Mouse (Mus musculus): ENCODE results near the gene Alx3. TPM values are rescaled to one million over a fixed set of nuclear protein-coding genes. Genes with fewer than 3 reads are reported as not detected.
A peak's percentile ranks its signal among the peaks of the same experiment; 100 is the strongest.
"Not testable (repeated sequence)": the region's sequence is repeated elsewhere in the genome, so short reads cannot be mapped to it uniquely, and the experiment has no call there.

Gene Alx3
- polyA plus RNA-seq, 1 experiment from 2014 or later: 6.7 TPM

- Histone ChIP-seq H3K27ac (replicated peaks) (peak within 1 kb of the TSS; percentile 99), H3K36me3 (peaks cover 34% of the 10 kb centered on the region), H3K4me3 (peak within 1 kb of the TSS; percentile 100), H3K27me3 (ENCODE audit: low read depth, poor library complexity, severe bottlenecking) (no peaks in the 10 kb centered on the region), H3K4me1 (peaks cover 27% of the 10 kb centered on the region), H3K9me3 (replicated peaks) (no peaks in the 10 kb centered on the region)
- DNase-seq (ENCODE audit: low spot score): peak; percentile 95
- under 1% methylated on average over 35 of the region's 35 CpGs for WGBS
These were observed 36.7 kb downstream of the Alx3 start, which contains the start of gene Strip1 for GRCm38 (mm10) chr3:107631523-107631958. TSS of gene Strip1 (minus strand) at chr3:107631694.

GRCm38 (mm10) chr3:107632786-107633185 lies 38.0 kb downstream of the Alx3 start:
- no peaks in the 10 kb centered on the region for H3K27me3 ChIP-seq (ENCODE audit: low read depth, poor library complexity, severe bottlenecking)
- H3K4me1 ChIP-seq: peaks cover 27% of the 10 kb centered on the region
- WGBS: 96% methylated on average over 4 of the region's 4 CpGs
- H3K4me3 ChIP-seq: no peak overlapping the region
- H3K27ac ChIP-seq (replicated peaks): no peak overlapping the region
- DNase-seq (ENCODE audit: low spot score): no peak
- H3K36me3 ChIP-seq: peaks cover 21% of the 10 kb centered on the region
- no peaks in the 10 kb centered on the region for H3K9me3 ChIP-seq (replicated peaks)

GRCm38 (mm10) chr3:107633906-107634305 lies 39.1 kb downstream of the Alx3 start:
- no peak overlapping the region for H3K4me3 ChIP-seq

GRCm38 (mm10) chr3:107635836-107636235 lies 41.0 kb downstream of the Alx3 start:
- Histone ChIP-seq H3K4me3 (no peak overlapping the region), H3K4me1 (peaks cover 9% of the 10 kb centered on the region), H3K36me3 (no peaks in the 10 kb centered on the region), H3K27me3 (ENCODE audit: low read depth, poor library complexity, severe bottlenecking) (no peaks in the 10 kb centered on the region), H3K9me3 (replicated peaks) (no peaks in the 10 kb centered on the region), H3K27ac (replicated peaks) (no peak overlapping the region)
- 65% methylated on average over 8 of the region's 8 CpGs for WGBS
- no peak for DNase-seq (ENCODE audit: low spot score)

More at GRCm38 (mm10) chr3:107633906-107634305, 39.1 kb downstream of the Alx3 start:
- H3K27ac ChIP-seq (replicated peaks): no peak overlapping the region
- 91% methylated on average over 9 of the region's 9 CpGs for WGBS
- H3K27me3 ChIP-seq (ENCODE audit: low read depth, poor library complexity, severe bottlenecking): no peaks in the 10 kb centered on the region
- peaks cover 24% of the 10 kb centered on the region for H3K4me1 ChIP-seq
- no peaks in the 10 kb centered on the region for H3K9me3 ChIP-seq (replicated peaks)
- H3K36me3 ChIP-seq: peaks cover 10% of the 10 kb centered on the region
- DNase-seq (ENCODE audit: low spot score): no peak

- Histone ChIP-seq H3K27me3 (ENCODE audit: low read depth, poor library complexity, severe bottlenecking) (no peaks in the 10 kb centered on the region), H3K36me3 (no peaks in the 10 kb centered on the region), H3K27ac (replicated peaks) (no peak overlapping the region), H3K9me3 (replicated peaks) (no peaks in the 10 kb centered on the region), H3K4me3 (no peak overlapping the region), H3K4me1 (peaks cover 9% of the 10 kb centered on the region)
- WGBS: 73% methylated on average over 3 of the region's 3 CpGs
- DNase-seq (ENCODE audit: low spot score): no peak
These were observed 41.4 kb downstream of the Alx3 start for GRCm38 (mm10) chr3:107636236-107636635.

- WGBS: 75% methylated on average over 5 of the region's 5 CpGs
- Histone ChIP-seq H3K4me3 (no peak overlapping the region), H3K36me3 (no peaks in the 10 kb centered on the region), H3K4me1 (no peaks in the 10 kb centered on the region), H3K27ac (replicated peaks) (no peak overlapping the region), H3K9me3 (replicated peaks) (no peaks in the 10 kb centered on the region), H3K27me3 (ENCODE audit: low read depth, poor library complexity, severe bottlenecking) (no peaks in the 10 kb centered on the region)
- DNase-seq (ENCODE audit: low spot score): no peak
These were observed 42.9 kb downstream of the Alx3 start for GRCm38 (mm10) chr3:107637606-107638172.

GRCm38 (mm10) chr3:107646947-107647346 lies 52.1 kb downstream of the Alx3 start:
- H3K27ac ChIP-seq (replicated peaks): no peak overlapping the region
- H3K4me1 ChIP-seq: peaks cover 6% of the 10 kb centered on the region
- no peak overlapping the region for H3K4me3 ChIP-seq
- no peaks in the 10 kb centered on the region for H3K9me3 ChIP-seq (replicated peaks)
- 97% methylated on average over 3 of the region's 3 CpGs for WGBS
- H3K27me3 ChIP-seq (ENCODE audit: low read depth, poor library complexity, severe bottlenecking): no peaks in the 10 kb centered on the region
- no peaks in the 10 kb centered on the region for H3K36me3 ChIP-seq
- no peak for DNase-seq (ENCODE audit: low spot score)

- H3K27me3 ChIP-seq (ENCODE audit: low read depth, poor library complexity, severe bottlenecking); H3K4me1 ChIP-seq; H3K9me3 ChIP-seq (replicated peaks); H3K36me3 ChIP-seq; DNase-seq (ENCODE audit: low spot score); H3K27ac ChIP-seq (replicated peaks); H3K4me3 ChIP-seq: not testable (repeated sequence)
- 86% methylated on average over 5 of the region's 5 CpGs for WGBS
These were observed 55.4 kb downstream of the Alx3 start for GRCm38 (mm10) chr3:107650276-107650675.

- Histone ChIP-seq H3K4me1 (peaks cover 2% of the 10 kb centered on the region), H3K9me3 (replicated peaks) (no peaks in the 10 kb centered on the region), H3K36me3 (peaks cover 2% of the 10 kb centered on the region), H3K27me3 (ENCODE audit: low read depth, poor library complexity, severe bottlenecking) (no peaks in the 10 kb centered on the region), H3K27ac (replicated peaks) (no peak overlapping the region), H3K4me3 (no peak overlapping the region)
- no peak for DNase-seq (ENCODE audit: low spot score)
- 94% methylated on average over 3 of the region's 3 CpGs for WGBS
These were observed 58.1 kb downstream of the Alx3 start for GRCm38 (mm10) chr3:107652968-107653367.

- Histone ChIP-seq H3K4me1 (no peaks in the 10 kb centered on the region), H3K27ac (replicated peaks) (no peak overlapping the region), H3K27me3 (ENCODE audit: low read depth, poor library complexity, severe bottlenecking) (no peaks in the 10 kb centered on the region), H3K4me3 (no peak overlapping the region), H3K9me3 (replicated peaks) (no peaks in the 10 kb centered on the region), H3K36me3 (peaks cover 21% of the 10 kb centered on the region)
- 77% methylated on average over 3 of the region's 3 CpGs for WGBS
- no peak for DNase-seq (ENCODE audit: low spot score)
These were observed 60.0 kb downstream of the Alx3 start for GRCm38 (mm10) chr3:107654861-107655260.

Other genes starting within 250 kb of the Alx3 start
- 0.10 TPM in 1 of 2 replicates, not detected in the other for gene Kcnc4, start 135.5 kb upstream of the Alx3 start, polyA plus RNA-seq (2016; fragmentation: Nextera tagmentation; extraction: Ambion mirVana)
- gene Slc6a17, start 77.0 kb upstream of the Alx3 start, polyA plus RNA-seq (2016; fragmentation: Nextera tagmentation; extraction: Ambion mirVana): 1.4 and 1.6 TPM in 2 replicates
- gene Ubl4b, start 40.0 kb upstream of the Alx3 start, polyA plus RNA-seq (2016; fragmentation: Nextera tagmentation; extraction: Ambion mirVana): 0.12 TPM in 1 of 2 replicates, not detected in the other
- not detected in 2 replicates for gene Gm10961, start 36.3 kb downstream of the Alx3 start, polyA plus RNA-seq (2016; fragmentation: Nextera tagmentation; extraction: Ambion mirVana)
- 70.0 and 83.8 TPM in 2 replicates for gene Strip1, start 36.7 kb downstream of the Alx3 start, polyA plus RNA-seq (2016; fragmentation: Nextera tagmentation; extraction: Ambion mirVana)
- gene Ahcyl1, start 101.5 kb downstream of the Alx3 start, polyA plus RNA-seq (2016; fragmentation: Nextera tagmentation; extraction: Ambion mirVana): 92.4 and 99.8 TPM in 2 replicates
- gene Csf1, start 165.4 kb downstream of the Alx3 start, polyA plus RNA-seq (2016; fragmentation: Nextera tagmentation; extraction: Ambion mirVana): 6.5 and 7.7 TPM in 2 replicates

All from midbrain, embryonic 10.5 days (tissue).